Mouse (Mus musculus): ENCODE data around the gene Fbxw5. TPM values are rescaled to one million over a fixed set of nuclear protein-coding genes. Genes with fewer than 3 reads are reported as not detected.

Gene Fbxw5
- total RNA-seq, 1 experiment from 2014 or later: 33.3 TPM

GRCm38 (mm10) chr2:25472550-25472949 lies 28.0 kb upstream of the Fbxw5 start:
- no peak for ATAC-seq (replicated peaks; ENCODE audit: insufficient number of reproducible peaks, low FRiP score, low TSS enrichment, poor library complexity, severe bottlenecking)

GRCm38 (mm10) chr2:25477541-25477940 lies 23.0 kb upstream of the Fbxw5 start:
- ATAC-seq (replicated peaks; ENCODE audit: insufficient number of reproducible peaks, low FRiP score, low TSS enrichment, poor library complexity, severe bottlenecking): no peak

- ATAC-seq (replicated peaks; ENCODE audit: insufficient number of reproducible peaks, low FRiP score, low TSS enrichment, poor library complexity, severe bottlenecking): no peak
Measured at GRCm38 (mm10) chr2:25477967-25478675, 22.4 kb upstream of the Fbxw5 start.

GRCm38 (mm10) chr2:25479551-25480311 lies 20.8 kb upstream of the Fbxw5 start:
- no peak for ATAC-seq (replicated peaks; ENCODE audit: insufficient number of reproducible peaks, low FRiP score, low TSS enrichment, poor library complexity, severe bottlenecking)

- ATAC-seq (replicated peaks; ENCODE audit: insufficient number of reproducible peaks, low FRiP score, low TSS enrichment, poor library complexity, severe bottlenecking): no peak
Measured at GRCm38 (mm10) chr2:25480541-25480940, 20.0 kb upstream of the Fbxw5 start.

- ATAC-seq (replicated peaks; ENCODE audit: insufficient number of reproducible peaks, low FRiP score, low TSS enrichment, poor library complexity, severe bottlenecking): 0 out of 2 replicates have a peak, but pooled peaks have one; percentile 65
Measured at GRCm38 (mm10) chr2:25482969-25483368, 17.6 kb upstream of the Fbxw5 start.

- ATAC-seq (replicated peaks; ENCODE audit: insufficient number of reproducible peaks, low FRiP score, low TSS enrichment, poor library complexity, severe bottlenecking): no peak
Measured at GRCm38 (mm10) chr2:25484901-25485647, 15.5 kb upstream of the Fbxw5 start.

GRCm38 (mm10) chr2:25487965-25488670 lies 12.4 kb upstream of the Fbxw5 start:
- no peak for ATAC-seq (replicated peaks; ENCODE audit: insufficient number of reproducible peaks, low FRiP score, low TSS enrichment, poor library complexity, severe bottlenecking)

GRCm38 (mm10) chr2:25488671-25489068 lies 11.9 kb upstream of the Fbxw5 start:
- no peak for ATAC-seq (replicated peaks; ENCODE audit: insufficient number of reproducible peaks, low FRiP score, low TSS enrichment, poor library complexity, severe bottlenecking)

- no peak for ATAC-seq (replicated peaks; ENCODE audit: insufficient number of reproducible peaks, low FRiP score, low TSS enrichment, poor library complexity, severe bottlenecking)
Measured at GRCm38 (mm10) chr2:25492988-25493387, 7.6 kb upstream of the Fbxw5 start.

- no peak for ATAC-seq (replicated peaks; ENCODE audit: insufficient number of reproducible peaks, low FRiP score, low TSS enrichment, poor library complexity, severe bottlenecking)
Measured at GRCm38 (mm10) chr2:25493476-25493961, 7.0 kb upstream of the Fbxw5 start, which contains the start of gene Lcn12. Lcn12 (minus strand) TSS chr2:25493911.

GRCm38 (mm10) chr2:25496462-25496861 lies 4.1 kb upstream of the Fbxw5 start:
- no peak for ATAC-seq (replicated peaks; ENCODE audit: insufficient number of reproducible peaks, low FRiP score, low TSS enrichment, poor library complexity, severe bottlenecking)

GRCm38 (mm10) chr2:25497846-25498575 lies 2.5 kb upstream of the Fbxw5 start:
- ATAC-seq (replicated peaks; ENCODE audit: insufficient number of reproducible peaks, low FRiP score, low TSS enrichment, poor library complexity, severe bottlenecking): no peak

GRCm38 (mm10) chr2:25498622-25499478 lies 1.7 kb upstream of the Fbxw5 start:
- no peak for ATAC-seq (replicated peaks; ENCODE audit: insufficient number of reproducible peaks, low FRiP score, low TSS enrichment, poor library complexity, severe bottlenecking)

GRCm38 (mm10) chr2:25500071-25500575 lies 427 bp upstream of the Fbxw5 start:
- ATAC-seq (replicated peaks; ENCODE audit: insufficient number of reproducible peaks, low FRiP score, low TSS enrichment, poor library complexity, severe bottlenecking): no peak

- ATAC-seq (replicated peaks; ENCODE audit: insufficient number of reproducible peaks, low FRiP score, low TSS enrichment, poor library complexity, severe bottlenecking): no peak
Measured at GRCm38 (mm10) chr2:25501593-25502486, 1.3 kb downstream of the Fbxw5 start, which contains the start of gene C8g. C8g (minus strand) TSS chr2:25501719.
